Mouse (Mus musculus) limb, embryonic 10.5 days (tissue): ENCODE results near the gene Ush2a. TPM values are rescaled to one million over a fixed set of nuclear protein-coding genes. Genes with fewer than 3 reads are reported as not detected.

Experiments
- DNase-seq: peaks from one replicate; pipeline ENCODE4 v3.0.0-alpha.2; 2017; ENCODE audit warnings: low spot score
- H3K27ac ChIP-seq: fragments of 300-500 bp; sonication (generic); 2 replicates; pipeline ENCODE4 v1.5.1; 2016; ENCODE audit warnings: mild to moderate bottlenecking
- H3K27me3 ChIP-seq: fragments of 300-500 bp; sonication (generic); 2 replicates; pipeline ENCODE4 v1.6.1; 2016; ENCODE audit warnings: low read depth, mild to moderate bottlenecking; ENCODE audit not compliant: poor library complexity, severe bottlenecking
- H3K36me3 ChIP-seq: fragments of 300-500 bp; sonication (generic); 2 replicates; pipeline ENCODE4 v1.6.1; 2016; ENCODE audit warnings: mild to moderate bottlenecking, moderate library complexity
- H3K4me1 ChIP-seq: fragments of 300-500 bp; sonication (generic); 2 replicates; pipeline ENCODE4 v1.6.1; 2016
- H3K4me3 ChIP-seq: fragments of 300-500 bp; sonication (generic); 2 replicates; pipeline ENCODE4 v1.5.1; 2016; ENCODE audit warnings: mild to moderate bottlenecking, moderate library complexity
- H3K9me3 ChIP-seq: fragments of 300-500 bp; sonication (generic); replicated peaks from 2 replicates; pipeline ENCODE4 v1.6.1; 2016; ENCODE audit warnings: mild to moderate bottlenecking
- WGBS: fragments of 180-500 bp; shearing (Covaris S2); methylation state at CpG from one replicate; pipeline ENCODE4 v1.1.7; 2016; 5-methylcytosine and 5-hydroxymethylcytosine counted together
- polyA plus RNA-seq: library from polyadenylated mRNA; unstranded; fragments of >200 nt; fragmentation: Nextera tagmentation; extraction: Ambion mirVana; gene quantifications from 2 replicates; pipeline ENCODE4 v1.2.1, GENCODE M21; 2016

Gene Ush2a
- polyA plus RNA-seq, 1 experiment from 2014 or later, result 0.03 TPM

DNA sequence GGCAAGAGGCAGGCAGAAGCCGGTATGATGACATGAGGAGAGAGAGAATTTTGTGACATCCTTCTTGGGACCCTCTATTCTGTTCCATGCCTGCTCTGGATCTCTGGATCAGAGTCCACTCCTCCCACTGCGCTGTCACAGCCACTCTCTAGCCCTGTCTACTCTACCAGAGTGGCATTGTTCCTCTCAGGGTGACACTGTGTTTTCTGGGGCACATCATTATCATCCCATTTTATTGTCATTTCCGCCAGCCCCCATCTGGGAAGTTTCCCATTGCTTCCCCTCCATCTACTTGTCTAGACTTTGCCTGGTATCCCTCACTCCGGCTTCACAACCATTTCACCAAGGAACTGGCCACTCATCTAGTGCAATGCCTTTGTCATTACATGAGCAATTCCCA, 315.6 kb downstream of the Ush2a start:
- Histone ChIP-seq H3K4me1 (peaks cover 3% of the 10 kb centered on the region; the same call in 1 of the 2 replicates), H3K27me3 (no peaks in the 10 kb centered on the region), H3K4me3 (no peak overlapping the region), H3K36me3 (no peaks in the 10 kb centered on the region), H3K9me3 (no peaks in the 10 kb centered on the region), H3K27ac (no peak overlapping the region)
- 92% methylated on average over 4 of the region's 4 CpGs for WGBS
- no peak for DNase-seq

DNA sequence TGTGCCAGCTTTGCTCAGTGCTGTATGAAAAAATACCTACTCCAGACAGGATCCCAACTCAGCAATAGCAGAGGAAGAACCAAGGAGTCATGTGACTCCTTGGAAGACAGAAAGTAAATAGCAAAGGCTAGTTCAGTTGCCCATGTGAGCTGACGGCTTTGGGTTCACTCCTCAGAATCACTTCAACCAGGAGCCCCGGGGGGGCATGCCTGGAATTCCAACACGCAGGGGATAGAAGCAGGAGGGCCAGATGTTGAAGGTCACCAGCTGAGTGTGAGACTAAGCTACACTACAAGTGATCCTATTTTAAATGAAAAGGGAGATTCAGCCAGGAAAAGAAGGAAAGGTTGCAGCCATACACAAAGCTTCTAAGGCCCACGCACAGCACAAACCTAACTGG, 319.3 kb downstream of the Ush2a start:
- WGBS, result 48% methylated on average over 4 of the region's 4 CpGs
- H3K4me3 ChIP-seq, result no peak overlapping the region
- H3K27me3 ChIP-seq, result no peaks in the 10 kb centered on the region
- no peak overlapping the region for H3K27ac ChIP-seq
- no peak for DNase-seq
- no peaks in the 10 kb centered on the region for H3K9me3 ChIP-seq
- peaks cover 3% of the 10 kb centered on the region; the same call in 1 of the 2 replicates for H3K4me1 ChIP-seq
- H3K36me3 ChIP-seq, result no peaks in the 10 kb centered on the region

GRCm38 (mm10) chr1:188595251-188595650, 333.4 kb downstream of the Ush2a start:
- 35% methylated on average over 4 of the region's 4 CpGs for WGBS
- no peak overlapping the region for H3K4me3 ChIP-seq
- H3K4me1 ChIP-seq, result peaks cover 7% of the 10 kb centered on the region; the same call in 1 of the 2 replicates
- no peak for DNase-seq
- no peak overlapping the region for H3K27ac ChIP-seq
- H3K9me3 ChIP-seq, result no peaks in the 10 kb centered on the region
- no peaks in the 10 kb centered on the region for H3K27me3 ChIP-seq
- no peaks in the 10 kb centered on the region for H3K36me3 ChIP-seq

- no peak overlapping the region for H3K4me3 ChIP-seq
- DNase-seq, result no peak
- H3K9me3 ChIP-seq, result no peaks in the 10 kb centered on the region
- WGBS, result 88% methylated on average over 7 of the region's 7 CpGs
- H3K27me3 ChIP-seq, result no peaks in the 10 kb centered on the region
- no peaks in the 10 kb centered on the region for H3K36me3 ChIP-seq
- peaks cover 7% of the 10 kb centered on the region; the same call in 1 of the 2 replicates for H3K4me1 ChIP-seq
- no peak overlapping the region for H3K27ac ChIP-seq
Measured at GRCm38 (mm10) chr1:188598052-188598451, 336.2 kb downstream of the Ush2a start.

- no peaks in the 10 kb centered on the region for H3K27me3 ChIP-seq
- H3K4me3 ChIP-seq, result no peak overlapping the region
- H3K27ac ChIP-seq, result no peak overlapping the region
- H3K9me3 ChIP-seq, result no peaks in the 10 kb centered on the region
- H3K36me3 ChIP-seq, result no peaks in the 10 kb centered on the region
- 92% methylated on average over 8 of the region's 8 CpGs for WGBS
- H3K4me1 ChIP-seq, result peaks cover 7% of the 10 kb centered on the region; the same call in 1 of the 2 replicates
- DNase-seq, result no peak
Measured at GRCm38 (mm10) chr1:188599134-188599533, 337.3 kb downstream of the Ush2a start.

GRCm38 (mm10) chr1:188606450-188606849, 344.6 kb downstream of the Ush2a start:
- Histone ChIP-seq H3K27ac (no peak overlapping the region), H3K36me3 (no peaks in the 10 kb centered on the region), H3K27me3 (no peaks in the 10 kb centered on the region), H3K9me3 (no peaks in the 10 kb centered on the region), H3K4me3 (no peak overlapping the region), H3K4me1 (no peaks in the 10 kb centered on the region)
- no peak for DNase-seq

DNA sequence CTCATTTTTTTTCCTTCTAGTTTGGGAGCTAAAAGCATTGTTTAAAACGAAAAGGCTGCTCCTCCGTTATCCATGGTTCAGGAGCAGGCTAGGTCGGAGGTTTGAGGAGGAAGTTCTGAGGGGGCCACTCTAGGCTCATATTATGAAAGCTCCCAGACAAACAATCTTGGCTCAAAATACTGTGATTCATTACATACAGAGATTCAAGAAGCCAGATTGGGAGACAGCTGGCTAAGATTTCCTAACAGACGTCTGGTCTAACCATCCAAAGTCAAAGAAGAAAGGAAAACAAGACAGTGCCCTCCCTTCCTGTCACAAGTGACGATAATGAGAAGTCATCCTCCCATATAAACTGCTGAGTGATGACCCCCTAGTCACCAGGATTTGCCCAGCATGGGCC, 354.7 kb downstream of the Ush2a start:
- Histone ChIP-seq H3K27ac (no peak overlapping the region), H3K9me3 (no peaks in the 10 kb centered on the region), H3K27me3 (no peaks in the 10 kb centered on the region), H3K4me1 (no peaks in the 10 kb centered on the region), H3K4me3 (no peak overlapping the region), H3K36me3 (no peaks in the 10 kb centered on the region)
- DNase-seq, result no peak
- 83% methylated on average over 5 of the region's 5 CpGs for WGBS

GRCm38 (mm10) chr1:188633736-188634135, 371.9 kb downstream of the Ush2a start:
- whole genome bisulfite sequencing, result 61% methylated on average over 4 of the region's 4 CpGs
- Histone ChIP-seq H3K9me3 (no peaks in the 10 kb centered on the region), H3K27ac (no peak overlapping the region), H3K4me3 (no peak overlapping the region), H3K27me3 (no peaks in the 10 kb centered on the region), H3K36me3 (no peaks in the 10 kb centered on the region), H3K4me1 (no peaks in the 10 kb centered on the region)
- no peak for DNase-seq

- no peak overlapping the region for H3K4me3 ChIP-seq
- no peaks in the 10 kb centered on the region for H3K27me3 ChIP-seq
- no peak for DNase-seq
- no peak overlapping the region for H3K27ac ChIP-seq
- H3K36me3 ChIP-seq, result no peaks in the 10 kb centered on the region
- no peaks in the 10 kb centered on the region for H3K9me3 ChIP-seq
- no peaks in the 10 kb centered on the region for H3K4me1 ChIP-seq
Measured at GRCm38 (mm10) chr1:188639666-188640065, 377.8 kb downstream of the Ush2a start.

- no peaks in the 10 kb centered on the region for H3K9me3 ChIP-seq
- H3K4me1 ChIP-seq, result no peaks in the 10 kb centered on the region
- H3K27me3 ChIP-seq, result no peaks in the 10 kb centered on the region
- H3K27ac ChIP-seq, result no peak overlapping the region
- no peak overlapping the region for H3K4me3 ChIP-seq
- H3K36me3 ChIP-seq, result no peaks in the 10 kb centered on the region
- DNase-seq, result no peak
- WGBS, result 87% methylated on average over 3 of the region's 3 CpGs
Measured at GRCm38 (mm10) chr1:188643156-188643555, 381.3 kb downstream of the Ush2a start.

DNA sequence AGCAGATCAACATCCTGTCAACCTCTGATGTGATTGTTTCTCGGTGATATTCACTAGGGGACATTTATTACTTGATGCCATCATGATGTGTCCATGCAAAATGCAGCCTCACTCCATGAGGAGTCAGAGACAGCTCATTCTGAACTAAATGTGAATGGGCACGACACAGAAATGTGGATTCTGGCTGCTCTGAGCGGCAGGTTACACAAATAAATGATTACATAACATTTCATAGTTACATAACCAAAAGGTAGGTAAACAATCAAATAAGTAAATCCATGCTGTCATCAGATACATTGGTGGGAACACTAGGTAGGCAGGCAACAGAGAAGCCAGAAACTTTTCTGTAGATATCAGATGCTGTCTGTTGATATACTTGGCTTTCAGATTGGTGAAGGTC, 391.2 kb downstream of the Ush2a start:
- Histone ChIP-seq H3K27me3 (no peaks in the 10 kb centered on the region), H3K27ac (no peak overlapping the region), H3K4me3 (no peak overlapping the region), H3K9me3 (no peaks in the 10 kb centered on the region), H3K4me1 (no peaks in the 10 kb centered on the region), H3K36me3 (no peaks in the 10 kb centered on the region)
- DNase-seq, result no peak
- 86% methylated on average over 3 of the region's 3 CpGs for WGBS

DNA sequence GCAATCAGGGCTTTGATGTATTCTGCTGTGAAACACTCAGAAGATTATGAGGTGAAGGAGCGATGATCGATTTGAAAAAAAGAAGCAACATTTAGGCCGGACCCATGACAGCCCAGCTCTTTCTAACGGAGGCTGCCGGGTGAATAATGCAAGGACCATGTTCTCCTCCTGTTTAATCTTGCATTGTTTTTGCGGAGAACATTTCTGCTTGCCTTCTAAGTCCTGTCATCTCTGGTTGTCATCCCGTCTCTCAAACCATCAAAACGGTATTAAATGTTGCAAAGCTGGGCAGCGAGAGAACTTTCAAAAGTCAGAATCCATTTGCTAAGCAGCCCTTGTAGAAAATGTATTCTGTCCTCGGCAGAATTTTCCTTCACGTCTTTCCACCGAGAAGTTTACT, 394.3 kb downstream of the Ush2a start:
- WGBS, result 89% methylated on average over 12 of the region's 12 CpGs
- no peaks in the 10 kb centered on the region for H3K36me3 ChIP-seq
- no peaks in the 10 kb centered on the region for H3K9me3 ChIP-seq
- H3K27me3 ChIP-seq, result peaks cover 8% of the 10 kb centered on the region; the same call in 1 of the 2 replicates
- DNase-seq, result no peak
- no peak overlapping the region for H3K4me3 ChIP-seq
- H3K4me1 ChIP-seq, result peaks cover 16% of the 10 kb centered on the region
- no peak overlapping the region for H3K27ac ChIP-seq

GRCm38 (mm10) chr1:188659159-188659558, 397.3 kb downstream of the Ush2a start:
- peaks cover 19% of the 10 kb centered on the region for H3K4me1 ChIP-seq
- WGBS, result 54% methylated on average over 3 of the region's 3 CpGs
- H3K4me3 ChIP-seq, result no peak overlapping the region
- DNase-seq, result no peak
- peaks cover 8% of the 10 kb centered on the region; the same call in 1 of the 2 replicates for H3K27me3 ChIP-seq
- no peaks in the 10 kb centered on the region for H3K36me3 ChIP-seq
- no peaks in the 10 kb centered on the region for H3K9me3 ChIP-seq
- H3K27ac ChIP-seq, result no peak overlapping the region

DNA sequence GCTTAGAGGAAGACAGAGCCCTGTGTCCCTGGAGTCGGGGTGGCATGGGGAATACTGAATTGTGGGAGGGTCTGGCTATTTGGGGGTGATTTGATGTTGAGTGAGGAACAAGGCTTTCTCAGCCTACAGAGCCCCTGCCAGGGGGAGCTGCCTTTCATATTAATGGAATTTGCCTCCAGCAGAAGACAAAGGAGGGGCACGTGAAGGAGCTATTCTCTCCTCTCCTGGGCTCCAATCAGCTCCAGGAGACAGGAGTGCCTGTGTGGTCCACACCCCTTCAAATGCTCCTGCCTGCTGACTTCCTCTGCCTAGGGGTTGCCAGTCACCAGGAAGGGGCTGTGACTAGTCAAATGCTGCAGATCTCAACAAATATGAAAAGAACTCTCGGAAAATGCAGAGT, 398.5 kb downstream of the Ush2a start:
- H3K4me3 ChIP-seq, result peak overlapping the region; percentile 41
- no peaks in the 10 kb centered on the region for H3K36me3 ChIP-seq
- no peaks in the 10 kb centered on the region for H3K9me3 ChIP-seq
- H3K4me1 ChIP-seq, result peaks cover 19% of the 10 kb centered on the region
- H3K27ac ChIP-seq, result peak overlapping the region; percentile 75
- 10% methylated on average over 3 of the region's 3 CpGs for WGBS
- H3K27me3 ChIP-seq, result peaks cover 8% of the 10 kb centered on the region; the same call in 1 of the 2 replicates
- peak; percentile 40 for DNase-seq
